Mouse (Mus musculus) bone marrow, adult 2 months (tissue): ENCODE results near the gene Rapgef6.
A peak's percentile ranks its signal among the peaks of the same experiment; 100 is the strongest.

Experiments
- CTCF ChIP-seq: fragments of 200-500 bp; IDR thresholded peaks from 2 replicates; pipeline ENCODE4 v1.5.1; 2011; ENCODE audit warnings: low read length, control low read depth; ENCODE audit not compliant: control insufficient read depth, insufficient read depth
- POLR2A ChIP-seq: fragments of 200-500 bp; IDR thresholded peaks from 2 replicates; pipeline ENCODE4 v1.6.1; 2011; ENCODE audit warnings: low read depth, mild to moderate bottlenecking, control low read depth, low read length, borderline replicate concordance; ENCODE audit not compliant: control insufficient read depth

DNA sequence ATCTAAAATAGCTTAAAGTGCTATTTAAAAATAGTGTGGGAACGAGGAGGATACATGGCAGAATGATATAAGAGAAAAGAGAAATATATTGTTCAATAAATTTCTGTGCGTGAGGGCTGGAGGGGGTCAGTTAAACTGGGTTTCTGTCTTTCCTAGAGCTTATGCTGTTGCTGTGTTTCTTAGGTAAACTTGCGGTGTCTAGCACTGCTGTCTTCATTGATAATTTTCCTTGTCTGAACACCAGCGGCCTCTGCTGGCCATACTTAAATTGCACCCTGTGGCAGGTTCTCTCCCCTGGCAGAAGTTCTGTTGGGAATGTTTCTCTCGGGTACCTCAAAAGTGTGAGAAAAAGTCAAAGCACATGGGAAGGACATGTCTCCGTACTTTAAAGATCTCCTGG, 12.2 kb downstream of the Rapgef6 start:
- TF ChIP-seq CTCF (peak; percentile 75), POLR2A (no peak)
